Mouse (Mus musculus) cerebellum, adult 11-12 months (tissue): Measurements from ENCODE around the gene Man2a1.
A peak's percentile ranks its signal among the peaks of the same experiment; 100 is the strongest.

Source experiments
- DNase-seq: peaks from one replicate; pipeline ENCODE4 v3.0.0; 2022

Gene Man2a1

DNA sequence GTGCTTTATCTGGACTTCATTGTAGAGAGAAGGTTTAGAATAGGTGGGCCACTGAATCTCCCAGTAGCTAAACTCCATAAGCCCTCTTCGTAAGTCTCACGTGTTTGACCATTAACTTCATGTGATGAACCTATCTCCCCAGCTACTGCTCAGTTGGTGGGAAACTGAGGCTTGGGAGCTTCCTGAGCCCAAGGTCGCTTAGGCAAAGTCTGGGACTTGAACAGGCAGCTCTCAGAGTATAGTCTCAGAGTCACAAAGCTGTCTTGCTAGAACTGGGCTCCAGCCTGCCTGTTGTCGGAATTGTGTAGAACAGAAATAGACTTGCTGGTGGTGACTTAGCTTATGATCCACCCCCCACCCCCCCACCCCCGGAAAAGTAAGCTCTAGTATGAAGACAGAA lies 3.0 kb downstream of the Man2a1 start:
- no peak for DNase-seq

DNA sequence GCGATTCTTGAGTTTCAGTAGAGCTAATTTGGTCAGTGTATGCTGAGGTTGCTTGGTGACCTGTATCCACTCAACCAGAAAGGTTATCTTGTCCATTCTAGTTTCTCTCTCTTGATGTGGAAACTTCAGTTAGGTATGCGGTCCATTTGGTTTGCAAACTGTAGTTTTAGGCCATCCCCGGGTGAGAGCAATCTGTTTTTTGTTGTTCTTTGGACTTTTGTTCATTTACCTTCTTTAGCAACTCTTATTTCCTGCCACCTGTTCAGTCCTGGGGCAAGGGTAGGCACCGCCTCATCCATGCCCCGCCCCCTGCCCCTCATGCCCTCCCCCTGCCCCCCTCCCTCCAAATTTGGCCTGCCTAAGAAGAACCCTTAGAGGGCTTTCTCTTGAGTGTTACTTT lies 3.6 kb downstream of the Man2a1 start:
- DNase-seq = no peak

DNA sequence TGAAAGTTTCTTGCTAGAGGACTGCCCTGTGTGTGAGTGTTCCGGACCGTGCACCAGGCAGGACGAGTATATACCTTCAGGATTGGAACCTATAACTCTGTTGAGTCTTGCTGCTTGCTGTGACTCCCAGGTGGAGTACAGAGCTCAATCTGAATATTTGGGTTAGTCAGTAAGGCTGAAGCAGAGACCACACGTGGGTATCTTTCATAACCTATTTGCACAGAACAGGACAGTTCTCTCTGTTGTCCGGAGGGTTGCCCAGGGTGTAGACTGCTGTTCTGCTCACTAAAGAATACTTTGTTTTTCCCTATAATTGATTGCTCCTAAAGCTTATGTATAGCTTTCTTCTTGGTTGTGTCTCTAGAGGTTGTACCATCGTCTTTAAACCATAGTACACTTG lies 7.7 kb downstream of the Man2a1 start:
- no peak for DNase-seq

DNA sequence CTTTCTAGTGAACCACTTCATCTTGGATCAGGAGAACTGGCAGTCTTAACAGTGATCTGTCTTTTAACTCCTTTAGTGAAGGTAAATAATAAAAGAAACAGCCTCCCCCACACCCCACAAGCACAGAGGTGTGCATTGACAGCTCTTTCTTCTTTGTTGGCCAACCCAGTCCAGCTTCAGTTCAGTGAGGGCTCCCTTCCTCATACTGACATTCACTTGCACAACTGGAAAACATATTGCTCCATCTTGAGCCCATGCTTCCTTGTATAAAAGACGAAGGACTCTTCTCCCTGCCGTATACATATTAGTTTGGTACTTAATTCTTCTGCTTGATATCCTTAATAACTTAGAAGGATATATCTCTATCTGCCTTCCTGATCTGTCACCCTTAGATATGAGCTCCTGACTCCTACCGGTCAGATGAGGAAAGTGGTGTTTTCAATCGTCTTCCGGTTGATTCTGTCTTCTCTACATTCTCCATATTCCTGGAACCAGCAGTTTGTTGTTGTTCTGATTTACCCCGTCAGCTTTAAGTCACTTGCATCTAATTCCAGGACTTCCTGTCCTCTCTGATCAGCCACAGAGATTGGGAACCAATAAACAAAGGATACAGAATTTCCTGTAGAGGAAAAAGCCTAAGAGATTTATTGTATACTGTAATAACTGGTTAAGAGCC lies 8.5 kb downstream of the Man2a1 start:
- no peak for DNase-seq

DNA sequence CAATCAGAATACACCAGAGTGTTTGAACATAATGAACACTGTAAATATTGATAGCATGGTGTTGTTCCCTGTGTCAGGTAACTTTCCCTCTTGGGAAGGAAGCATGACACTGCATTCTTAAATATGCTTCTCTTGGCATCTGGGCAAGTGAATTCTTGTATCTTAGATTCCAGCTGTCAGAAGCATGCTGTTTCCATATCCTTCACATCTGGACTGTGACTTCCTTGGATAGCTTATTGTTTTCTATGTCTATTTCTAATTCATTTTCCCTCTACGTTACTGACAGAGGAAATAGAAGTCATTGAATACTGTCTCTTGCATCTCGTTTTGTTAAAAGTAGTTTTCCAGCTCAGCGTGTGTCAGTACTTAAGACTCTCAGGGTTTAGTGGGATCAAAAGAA lies 9.2 kb downstream of the Man2a1 start:
- DNase-seq = no peak

DNA sequence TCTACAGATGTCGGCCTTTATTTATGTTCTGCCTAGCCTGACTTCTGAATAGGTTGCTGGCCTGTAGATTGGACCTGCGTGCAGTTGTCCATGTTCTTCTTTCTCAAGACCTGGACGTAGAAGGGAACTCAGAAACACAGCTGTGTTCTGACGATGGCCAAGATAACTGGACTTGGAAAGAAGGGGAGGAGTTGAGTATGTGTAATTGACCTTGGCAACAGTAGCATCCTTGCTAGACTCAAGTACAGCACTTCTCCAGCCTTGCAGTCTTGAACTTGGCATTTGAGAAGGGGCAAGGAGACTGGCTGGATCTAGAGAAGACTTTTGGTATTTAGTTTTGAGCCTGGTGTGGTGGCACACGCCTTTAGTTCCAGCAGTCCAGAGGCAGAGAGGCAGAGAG lies 10.9 kb downstream of the Man2a1 start:
- DNase-seq = no peak

DNA sequence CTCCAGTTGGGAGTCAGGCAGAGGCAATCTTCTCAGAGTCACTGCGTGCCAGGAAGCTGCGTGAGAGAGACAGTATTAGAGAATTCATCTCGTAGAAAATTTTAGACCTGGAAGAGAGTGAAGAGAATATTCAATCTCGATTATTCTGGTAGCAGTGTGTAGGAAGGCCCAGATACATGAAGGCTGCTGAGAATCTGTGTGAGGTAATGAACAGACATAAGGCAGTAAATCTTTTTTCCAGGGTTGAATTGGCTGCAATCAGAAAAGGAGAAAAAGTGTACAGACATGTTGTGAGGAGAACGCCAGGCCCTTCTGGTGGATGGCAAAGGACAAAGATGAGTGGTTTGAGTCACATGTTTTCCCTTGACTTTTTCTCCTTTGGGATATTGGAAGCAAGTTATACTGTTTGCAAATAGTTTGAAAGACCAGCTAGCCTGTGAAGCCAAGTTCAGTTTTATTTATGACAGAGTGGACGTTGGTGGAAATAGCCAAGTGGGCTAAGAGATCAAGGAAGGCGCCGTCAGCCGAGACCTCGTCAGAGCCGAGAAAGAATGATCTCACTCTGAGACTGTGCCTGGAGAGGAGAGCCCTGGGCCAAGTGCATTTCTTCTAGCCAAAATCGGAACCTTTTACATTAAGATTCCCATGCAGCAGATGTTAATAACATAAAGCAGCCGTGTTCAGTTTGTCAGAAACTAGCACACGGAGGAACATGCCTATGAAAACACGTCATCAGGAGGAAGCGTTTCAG lies 11.8 kb downstream of the Man2a1 start:
- no peak for DNase-seq

DNA sequence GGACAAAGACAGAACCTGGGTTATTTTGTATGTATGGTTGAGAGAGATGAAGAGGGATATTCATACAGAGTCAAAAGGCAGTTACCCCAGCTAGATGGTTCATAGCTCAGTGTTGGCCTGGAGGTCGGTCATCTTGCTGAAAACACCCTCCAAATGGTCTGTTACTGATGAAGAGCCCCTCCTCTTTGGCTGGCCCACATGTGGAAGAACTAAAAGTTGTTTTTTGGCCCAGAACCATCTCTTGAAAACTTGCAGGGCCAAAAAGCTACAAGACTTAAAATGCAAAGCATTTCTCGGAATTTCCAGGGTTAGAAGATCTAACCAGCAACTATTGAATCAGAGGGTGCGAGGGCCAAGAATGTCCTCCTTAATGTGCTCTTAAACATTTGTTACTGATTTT lies 12.4 kb downstream of the Man2a1 start:
- DNase-seq = no peak

DNA sequence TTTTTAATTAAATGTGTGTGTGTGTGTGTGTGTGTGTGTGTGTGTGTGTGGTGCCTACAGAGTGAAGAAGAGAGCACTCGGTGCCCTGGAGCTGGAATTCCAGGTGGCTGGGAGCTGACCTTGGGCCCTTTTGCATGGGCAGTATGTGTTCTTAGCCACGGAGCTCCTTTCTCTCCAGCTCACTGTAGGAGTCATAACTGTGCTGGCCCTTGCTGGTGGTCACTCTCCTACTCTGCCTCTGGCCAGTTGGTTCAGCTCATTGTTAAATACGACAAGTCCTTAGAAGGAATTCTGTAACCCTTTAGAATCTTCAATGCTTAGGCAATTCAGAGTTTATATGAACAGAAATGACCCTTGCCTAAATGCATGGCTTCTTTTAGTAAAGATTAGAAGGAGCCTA lies 12.8 kb downstream of the Man2a1 start:
- no peak for DNase-seq

DNA sequence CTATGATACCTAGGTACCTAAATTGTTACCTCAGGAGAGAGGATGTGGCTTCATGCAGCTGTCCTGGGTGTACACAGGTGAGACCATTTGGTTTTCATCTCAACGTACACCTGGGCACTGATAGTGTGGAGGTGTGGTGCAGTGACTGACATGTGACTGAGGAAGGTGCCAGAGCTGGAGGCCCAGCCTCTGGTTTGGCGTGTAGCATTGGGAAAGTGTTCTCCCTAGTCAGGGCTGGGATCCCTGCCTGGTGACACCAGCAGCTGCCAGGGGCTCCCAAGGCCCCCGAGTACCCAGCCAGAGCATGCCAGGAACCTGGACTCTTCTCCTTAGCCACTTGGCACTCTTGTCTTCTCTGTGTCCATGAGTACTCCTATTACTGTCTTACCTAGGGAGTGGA lies 14.3 kb downstream of the Man2a1 start:
- DNase-seq = no peak

DNA sequence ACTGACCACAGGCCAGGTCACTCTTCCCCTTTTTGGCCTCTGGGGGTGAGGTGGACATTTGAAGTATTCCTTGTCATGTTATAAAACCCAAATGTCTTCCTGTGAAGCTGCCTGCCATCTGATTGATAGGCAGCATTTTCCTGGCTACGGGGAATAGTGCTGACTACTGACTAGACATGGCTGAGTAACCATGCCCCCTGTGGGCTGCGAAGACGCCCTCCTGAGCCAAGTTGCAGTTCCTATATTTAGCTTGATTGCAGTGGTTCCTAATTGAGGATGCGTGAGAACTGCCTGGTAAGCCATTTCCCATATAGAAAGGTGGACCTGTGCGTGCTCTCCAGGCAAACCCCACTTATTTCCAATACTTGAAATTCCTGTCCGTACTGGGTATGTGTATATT lies 14.9 kb downstream of the Man2a1 start:
- DNase-seq = no peak

DNA sequence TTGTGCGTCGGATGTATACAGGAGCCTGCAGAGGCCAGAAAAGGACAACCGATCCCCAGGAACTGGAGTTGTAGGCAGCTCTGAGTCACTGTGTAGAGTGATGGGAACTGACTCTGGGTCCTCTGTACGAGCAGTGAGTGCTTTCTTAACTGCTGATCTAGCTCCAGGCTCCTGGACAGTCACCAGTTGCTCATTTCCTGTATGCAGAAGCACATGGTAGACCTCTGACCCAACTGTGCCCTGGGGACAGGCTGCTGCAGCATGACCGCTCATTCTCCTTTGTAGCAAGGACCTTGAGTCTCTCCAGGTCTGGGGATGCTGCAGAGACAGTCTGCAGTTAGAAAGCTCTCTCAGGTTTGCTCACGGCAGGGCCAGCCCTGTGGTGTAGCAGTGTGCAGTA lies 15.7 kb downstream of the Man2a1 start:
- DNase-seq = no peak

DNA sequence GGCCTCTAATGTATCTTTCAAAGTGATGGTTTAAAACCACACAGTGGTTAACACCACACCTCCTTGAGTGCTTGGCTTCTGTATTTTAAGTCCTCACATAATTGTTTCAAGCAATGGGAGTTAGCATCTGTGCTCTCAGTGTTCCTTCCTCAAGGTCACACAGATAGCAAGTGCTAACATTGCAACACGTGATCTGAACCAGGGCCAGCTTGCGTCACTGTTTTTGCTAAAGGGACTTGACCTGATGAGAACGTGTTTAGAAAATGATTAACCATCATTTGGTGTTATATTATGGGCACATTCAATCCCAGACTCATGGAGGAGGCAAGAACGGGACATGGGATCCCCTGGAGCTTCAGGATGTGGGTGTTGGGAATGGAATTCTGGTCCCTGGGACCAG lies 17.3 kb downstream of the Man2a1 start:
- no peak for DNase-seq

DNA sequence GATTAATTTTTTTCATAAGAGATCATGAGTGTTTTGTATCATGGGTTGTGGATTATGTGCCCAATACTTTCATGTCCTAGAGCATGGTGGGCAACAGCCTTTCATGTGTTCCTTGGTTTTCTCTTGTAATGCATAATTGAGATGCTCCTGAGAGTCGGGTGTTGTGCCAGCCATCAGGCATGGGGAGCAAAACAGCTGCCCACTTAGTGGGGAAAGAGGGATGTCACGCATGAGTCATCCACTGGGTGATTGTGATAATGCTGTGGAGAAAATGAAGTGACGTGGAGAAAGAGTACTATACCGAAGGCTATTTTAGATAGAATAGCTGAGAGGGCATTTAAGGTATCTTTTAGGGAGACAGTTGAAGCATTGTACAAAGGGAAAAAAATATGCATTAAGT lies 18.5 kb downstream of the Man2a1 start:
- no peak for DNase-seq

DNA sequence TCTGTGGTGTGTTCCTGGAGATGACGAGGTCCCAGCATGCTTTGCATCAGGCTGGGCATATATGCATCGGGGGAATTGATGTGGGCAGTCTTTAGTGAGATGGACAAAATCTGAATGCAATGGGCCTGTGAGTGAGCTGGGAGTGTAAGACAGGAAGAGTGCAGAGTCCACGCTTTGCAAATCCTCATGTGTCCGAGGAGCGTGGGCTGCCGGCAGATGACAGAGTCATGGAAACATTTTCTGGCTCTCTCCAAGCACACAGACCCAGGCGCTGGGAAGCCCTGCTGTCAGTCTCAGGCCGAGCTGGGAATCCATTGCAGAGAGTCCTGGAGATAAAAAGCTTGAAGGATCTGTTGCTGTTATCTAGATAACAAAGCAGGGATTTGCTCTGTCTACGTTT lies 19.6 kb downstream of the Man2a1 start:
- no peak for DNase-seq

DNA sequence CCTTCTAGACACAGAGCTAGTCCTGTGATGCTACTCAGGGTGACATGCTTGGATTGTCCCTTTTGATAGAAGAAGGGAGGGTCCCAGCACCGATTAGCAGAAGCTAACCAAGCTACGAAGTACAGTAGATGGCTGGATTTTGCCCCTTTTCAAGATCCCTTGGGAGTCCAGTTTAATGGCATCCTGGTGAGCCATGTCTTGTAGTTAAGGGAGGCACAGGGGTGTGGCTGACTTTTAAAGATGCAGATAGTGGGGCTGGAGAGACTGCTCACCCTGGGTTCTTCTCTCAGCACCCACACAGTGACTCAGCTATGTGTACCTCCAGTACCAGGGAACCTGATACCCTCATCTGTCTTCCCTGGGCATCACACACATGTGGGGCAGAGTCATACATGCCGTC lies 20.1 kb downstream of the Man2a1 start:
- DNase-seq = no peak

DNA sequence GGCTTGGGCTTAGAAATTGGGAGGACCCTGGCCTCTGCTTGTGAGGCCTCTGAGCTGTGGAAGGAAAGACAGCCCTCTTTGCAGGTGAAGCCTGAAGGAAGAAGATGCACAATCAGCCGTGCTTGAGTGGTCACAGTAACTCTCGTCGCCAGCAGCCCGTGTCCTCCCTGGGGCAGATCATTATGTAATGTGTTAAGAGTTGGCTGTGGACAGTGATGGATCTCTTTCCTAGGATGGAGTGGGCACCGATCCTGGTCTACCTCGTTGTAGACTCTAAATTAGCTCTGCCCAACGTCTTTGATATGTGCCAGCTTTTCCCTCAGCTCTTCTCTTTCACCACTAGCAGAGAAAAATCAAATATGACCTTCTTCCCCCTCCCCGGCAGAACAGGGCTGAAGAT lies 20.7 kb downstream of the Man2a1 start:
- peak; percentile 59 for DNase-seq

DNA sequence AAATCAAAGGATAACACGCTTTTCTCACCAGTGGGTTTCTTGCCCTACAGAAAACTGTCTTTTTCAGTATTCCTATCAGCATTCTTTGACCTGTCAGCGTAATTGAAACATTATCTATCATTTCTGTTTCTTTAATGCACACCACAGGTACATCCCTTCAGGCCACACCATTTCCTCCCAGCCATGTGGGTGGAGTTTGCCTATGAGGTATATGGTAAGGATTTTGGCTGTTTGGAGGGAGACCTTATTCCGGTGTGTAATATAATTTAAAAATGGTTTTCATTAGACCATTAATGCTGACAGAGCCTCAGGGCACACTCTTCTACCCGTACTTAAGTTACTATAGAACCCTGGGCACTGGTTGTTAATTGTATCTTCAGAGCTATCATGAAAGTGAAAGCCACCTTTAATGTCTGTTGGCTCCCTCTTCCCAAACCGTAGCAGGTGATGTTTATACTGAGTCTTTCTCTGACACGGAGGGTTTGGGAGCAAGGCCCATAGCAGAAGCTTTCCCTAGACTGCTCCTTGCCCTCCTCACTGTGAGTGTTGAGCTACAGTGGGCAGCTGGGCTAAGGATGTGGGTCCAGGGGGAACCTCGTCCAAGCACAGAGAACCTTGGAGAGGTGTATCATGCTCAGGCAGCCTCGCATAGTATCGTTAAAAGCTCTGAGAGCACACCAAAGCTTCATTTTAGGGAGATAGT lies 21.3 kb downstream of the Man2a1 start:
- no peak for DNase-seq

DNA sequence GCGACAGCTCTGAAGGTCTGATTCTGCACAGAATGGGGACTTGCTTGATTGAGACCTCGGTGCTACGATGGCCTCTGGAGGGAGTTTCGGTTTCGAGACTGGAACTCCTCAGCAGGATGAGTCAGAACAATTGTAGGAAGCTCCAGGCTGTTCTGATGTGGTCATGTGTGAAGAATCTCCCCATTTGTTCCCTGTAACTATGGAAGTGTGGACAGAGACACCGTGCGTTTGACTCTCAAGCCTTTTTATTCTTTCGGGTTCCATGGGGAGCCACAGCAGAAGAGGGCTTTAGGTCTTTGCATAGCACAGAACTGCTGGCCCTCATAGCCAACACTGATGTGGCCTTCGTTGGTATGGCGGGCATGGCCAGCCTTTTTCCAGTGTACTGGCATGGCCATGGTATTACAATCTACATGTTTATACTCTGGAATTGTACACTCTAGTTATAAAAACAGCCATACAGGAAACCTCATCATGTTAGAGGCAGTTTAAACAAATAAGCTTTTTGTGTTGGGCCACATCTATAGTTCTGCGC lies 21.9 kb downstream of the Man2a1 start:
- DNase-seq = no peak

DNA sequence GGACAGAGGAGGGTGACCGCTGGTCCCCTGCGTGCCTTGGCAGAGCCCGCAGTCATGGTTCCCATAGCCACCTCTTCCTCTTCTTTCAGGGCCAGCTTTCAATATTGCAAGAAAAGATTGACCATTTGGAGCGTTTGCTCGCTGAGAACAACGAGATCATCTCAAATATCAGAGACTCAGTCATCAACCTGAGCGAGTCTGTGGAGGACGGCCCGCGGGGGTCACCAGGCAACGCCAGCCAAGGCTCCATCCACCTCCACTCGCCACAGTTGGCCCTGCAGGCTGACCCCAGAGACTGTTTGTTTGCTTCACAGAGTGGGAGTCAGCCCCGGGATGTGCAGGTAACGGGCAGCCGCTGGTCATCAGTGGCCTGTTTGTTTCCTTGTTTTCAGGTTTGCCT lies 23.9 kb downstream of the Man2a1 start:
- DNase-seq = no peak

DNA sequence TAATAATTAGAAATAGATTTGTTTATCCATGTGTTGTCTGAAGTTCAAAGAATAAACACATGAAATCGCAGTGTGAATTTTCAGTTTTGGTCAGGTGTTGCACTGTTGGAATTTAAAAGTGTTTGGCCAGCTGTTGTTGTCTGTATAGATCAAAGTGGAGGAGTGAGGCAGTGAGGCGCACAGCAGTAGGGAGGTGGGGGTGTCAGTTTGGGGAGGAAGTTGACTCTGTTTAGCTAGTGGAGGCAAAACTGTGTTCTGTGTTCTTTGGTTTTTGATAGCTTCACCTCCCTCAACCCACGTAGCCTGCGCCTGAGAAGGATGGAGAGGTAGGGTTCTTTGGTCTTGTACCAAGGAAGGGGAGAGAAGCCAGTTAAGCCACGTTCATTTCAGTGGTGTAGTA lies 28.3 kb downstream of the Man2a1 start:
- no peak for DNase-seq

DNA sequence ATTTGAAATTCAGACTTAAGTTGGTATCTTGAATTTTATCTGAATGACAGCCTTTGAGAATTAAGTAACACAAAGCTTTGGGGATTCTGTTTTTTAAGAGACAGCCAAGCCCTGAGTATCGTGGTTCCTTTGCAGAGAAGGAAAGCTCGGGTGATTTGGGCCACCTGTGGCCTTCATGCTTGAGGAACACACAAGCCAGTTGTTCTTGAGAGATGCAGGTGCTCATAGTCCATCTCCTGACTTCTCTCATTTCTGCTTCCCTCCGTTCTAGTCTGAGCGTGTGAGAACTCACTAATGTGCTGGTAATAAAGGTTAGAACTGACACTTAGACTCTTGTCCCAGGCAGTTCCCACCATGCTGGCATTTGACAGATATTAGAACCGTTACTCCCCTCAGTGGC lies 28.9 kb downstream of the Man2a1 start:
- no peak for DNase-seq

DNA sequence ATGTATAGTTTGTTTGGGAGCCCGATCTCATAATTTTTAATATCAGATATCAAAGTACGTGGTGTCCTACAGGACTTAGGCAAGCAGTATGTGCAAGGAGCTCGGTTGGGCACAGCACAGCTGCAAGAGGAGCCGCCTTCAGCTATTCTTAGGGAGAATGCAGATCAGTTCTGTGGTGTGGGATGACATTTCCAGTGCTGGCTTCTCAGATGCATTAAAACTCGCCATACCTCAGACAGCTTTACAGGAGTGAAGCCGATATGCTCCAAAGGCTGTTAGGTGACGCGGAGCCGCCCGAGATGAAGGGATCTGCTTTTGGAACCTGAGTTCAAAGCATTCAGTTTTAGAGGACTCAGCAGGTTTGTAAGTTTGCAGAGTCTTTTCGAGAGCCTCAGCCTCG lies 30.0 kb downstream of the Man2a1 start:
- DNase-seq = no peak

DNA sequence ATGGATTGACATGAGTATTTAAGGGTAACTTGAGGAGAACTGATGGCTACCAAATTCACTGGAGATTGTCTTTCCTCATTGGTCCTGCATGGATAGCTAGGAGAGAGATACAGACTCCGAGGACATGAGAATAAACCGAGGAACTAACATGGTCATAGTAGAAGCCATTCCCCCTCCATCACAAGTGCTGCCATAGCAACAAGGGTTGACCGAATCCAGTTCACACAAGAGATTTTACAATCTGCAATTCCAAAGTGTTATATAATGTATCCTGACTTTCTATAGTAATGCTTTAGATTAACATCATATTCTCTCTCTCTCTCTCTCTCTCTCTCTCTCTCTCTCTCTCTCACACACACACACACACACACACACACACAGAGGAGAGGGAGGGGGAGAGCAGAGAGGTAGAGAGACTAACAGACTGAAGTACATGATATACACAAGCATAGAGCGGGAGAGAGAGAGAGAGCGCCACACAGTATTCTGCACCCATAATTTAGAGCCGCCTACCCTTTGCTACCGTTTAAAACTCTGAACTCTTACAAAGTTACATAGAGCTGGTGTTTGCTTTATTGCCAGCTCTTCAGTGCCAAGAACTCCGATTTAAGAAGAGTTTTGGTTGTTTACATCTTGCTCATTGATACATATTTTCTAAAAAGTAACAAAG lies 37.5 kb downstream of the Man2a1 start:
- no peak for DNase-seq
